Mouse (Mus musculus) spleen, adult 2 months (tissue): ENCODE measurements around the gene Apbb1.

Source experiments
- CTCF ChIP-seq: fragments of 200-500 bp; IDR thresholded peaks from 2 replicates; pipeline ENCODE4 v1.5.1; 2011; ENCODE audit warnings: mild to moderate bottlenecking, inconsistent platforms; ENCODE audit not compliant: insufficient read depth, insufficient read length, insufficient replicate concordance; ENCODE audit errors: extremely low read depth
- POLR2A ChIP-seq: fragments of 200-500 bp; IDR thresholded peaks from 2 replicates; pipeline ENCODE4 v1.6.1; 2011; ENCODE audit warnings: low read depth, low read length, inconsistent platforms

GRCm38 (mm10) chr7:105616561-105616960 lies 35.1 kb upstream of the Apbb1 start:
- TF ChIP-seq CTCF (no peak), POLR2A (no peak)
